Mouse (Mus musculus) forebrain, postnatal 0 days (tissue): ENCODE data around the gene Tdgf1. TPM values are rescaled to one million over a fixed set of nuclear protein-coding genes. Genes with fewer than 3 reads are reported as not detected.
A peak's percentile ranks its signal among the peaks of the same experiment; 100 is the strongest.

ENCODE experiments used
- ATAC-seq: fragments of 200-750 bp; cut with Nextera tagmentation; 2 replicates; pipeline ENCODE4 v1.8.0; 2017; ENCODE audit warnings: mild to moderate bottlenecking, moderate library complexity
- DNase-seq: peaks from one replicate; pipeline ENCODE4 v3.0.0-alpha.2; 2015
- H3K27ac ChIP-seq: fragments of 300-500 bp; sonication (generic); 2 replicates; pipeline ENCODE4 v1.5.1; 2014; ENCODE audit warnings: low read depth, mild to moderate bottlenecking, antibody characterized with exemption, low read length, moderate library complexity, mixed read lengths
- H3K27me3 ChIP-seq: fragments of 300-500 bp; sonication (generic); 2 replicates; pipeline ENCODE4 v1.6.1; 2014; ENCODE audit warnings: mild to moderate bottlenecking, low read length, mixed read lengths; ENCODE audit not compliant: insufficient read depth
- H3K36me3 ChIP-seq: fragments of 300-500 bp; sonication (generic); 2 replicates; pipeline ENCODE4 v1.6.1; 2014; ENCODE audit warnings: mild to moderate bottlenecking, moderate library complexity; ENCODE audit not compliant: insufficient read depth
- H3K4me1 ChIP-seq: fragments of 300-500 bp; sonication (generic); 2 replicates; pipeline ENCODE4 v1.6.1; 2014; ENCODE audit warnings: antibody characterized with exemption; ENCODE audit not compliant: insufficient read depth
- H3K4me2 ChIP-seq: fragments of 300-500 bp; sonication (generic); 2 replicates; pipeline ENCODE4 v1.6.1; 2014; ENCODE audit warnings: low read depth, mild to moderate bottlenecking, moderate library complexity
- H3K4me3 ChIP-seq: fragments of 300-500 bp; sonication (generic); 2 replicates; pipeline ENCODE4 v1.5.1; 2014; ENCODE audit warnings: low read depth, low read length, mixed read lengths
- H3K9ac ChIP-seq: fragments of 300-500 bp; sonication (generic); 2 replicates; pipeline ENCODE4 v1.6.1; 2014; ENCODE audit warnings: mild to moderate bottlenecking
- H3K9me3 ChIP-seq: fragments of 300-500 bp; sonication (generic); 2 replicates; pipeline ENCODE4 v1.6.1; 2016; ENCODE audit warnings: low read length
- CTCF ChIP-seq: sonication (generic); IDR thresholded peaks from 2 replicates; pipeline ENCODE4 v1.5.1; 2016; ENCODE audit warnings: antibody characterized with exemption, control low read depth, low read depth
- WGBS: fragments of 180-500 bp; shearing (Covaris S2); extraction: QIAGEN DNeasy Blood & Tissue Kit; methylation state at CpG from one replicate; pipeline ENCODE4 v1.1.7; 2014; 5-methylcytosine and 5-hydroxymethylcytosine counted together
- polyA plus RNA-seq: library from polyadenylated mRNA; unstranded; fragments of >200 nt; fragmentation: Nextera tagmentation; extraction: Ambion mirVana; gene quantifications from 2 replicates; pipeline ENCODE4 v1.2.1, GENCODE M21; 2015
- total RNA-seq: library from RNA; depleted of rRNA; stranded (reverse); fragments of >200 nt; gene quantifications from 2 replicates; pipeline ENCODE4 v1.2.3, GENCODE M21; 2014

The Tdgf1 gene
- total and polyA plus RNA-seq, 2 experiments from 2014 or later = 0.12 TPM; not detected in 1

DNA sequence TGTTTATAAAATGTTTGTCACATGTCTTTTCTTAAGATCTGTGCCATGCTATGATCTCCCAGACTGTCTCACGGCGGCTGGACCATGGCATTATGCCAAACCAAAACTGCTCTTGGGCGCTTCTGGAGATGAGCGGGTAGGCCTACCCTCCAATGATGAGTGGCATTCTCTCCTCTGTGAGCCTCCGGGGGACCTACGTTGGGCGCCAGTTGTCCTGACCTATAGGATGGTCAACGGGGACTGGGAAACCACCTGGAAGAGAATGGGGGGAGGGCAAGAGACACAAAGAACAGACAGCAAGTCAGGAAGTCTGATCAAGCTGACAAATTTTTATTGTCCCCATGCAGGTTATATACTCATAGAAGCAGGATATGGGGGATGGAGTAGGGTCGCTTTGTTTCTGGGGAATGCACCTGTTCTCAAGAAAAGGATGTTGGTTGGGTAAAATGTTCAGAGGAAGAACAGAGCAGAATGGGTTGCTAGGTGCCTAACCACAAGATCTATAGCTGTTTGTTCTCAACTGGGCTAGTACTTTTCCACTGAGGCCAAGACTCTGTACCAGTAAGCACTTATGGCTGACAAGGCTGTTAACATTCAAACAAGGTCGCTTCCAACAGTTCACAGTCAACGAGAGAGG lies 38.6 kb downstream of the Tdgf1 start:
- no peaks in the 10 kb centered on the region for H3K9me3 ChIP-seq
- ATAC-seq (no peak), DNase-seq (no peak)
- TF ChIP-seq CTCF = no peak
- WGBS = 93% methylated on average over 11 of the region's 11 CpGs
- no peak overlapping the region for H3K4me2 ChIP-seq
- no peaks in the 10 kb centered on the region for H3K27me3 ChIP-seq
- H3K4me1 ChIP-seq = no peaks in the 10 kb centered on the region
- H3K36me3 ChIP-seq = no peaks in the 10 kb centered on the region
- no peak overlapping the region for H3K27ac ChIP-seq
- no peak overlapping the region for H3K9ac ChIP-seq
- no peak overlapping the region for H3K4me3 ChIP-seq

DNA sequence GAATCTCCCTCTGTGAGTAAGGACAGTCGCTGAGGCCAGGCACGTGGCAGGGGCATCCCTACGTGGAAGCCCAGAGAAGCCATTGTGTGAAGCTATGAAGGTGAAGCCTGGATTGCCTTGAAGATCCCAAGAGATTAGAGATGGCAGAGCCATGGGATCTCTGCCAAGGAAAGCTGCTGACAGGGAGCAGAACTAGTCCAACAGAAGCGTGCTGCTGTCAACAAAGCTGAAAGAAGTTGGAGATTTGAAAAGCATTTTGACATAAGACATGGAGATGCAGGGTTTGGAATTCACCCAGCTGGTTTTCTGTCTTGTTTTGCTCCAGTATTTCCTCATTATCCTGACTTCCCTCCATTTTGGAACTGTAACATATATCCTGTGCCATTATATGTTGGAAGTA lies 43.7 kb downstream of the Tdgf1 start:
- TF ChIP-seq CTCF = no peak
- Histone ChIP-seq H3K36me3 (no peaks in the 10 kb centered on the region), H3K27ac (no peak overlapping the region), H3K27me3 (no peaks in the 10 kb centered on the region), H3K4me2 (no peak overlapping the region), H3K4me3 (no peak overlapping the region), H3K4me1 (no peaks in the 10 kb centered on the region), H3K9me3 (no peaks in the 10 kb centered on the region), H3K9ac (no peak overlapping the region)
- WGBS = 65% methylated on average over 4 of the region's 4 CpGs
- DNase-seq (peak; percentile 43), ATAC-seq (peak; percentile 34; the same call in 1 of the 2 replicates)

DNA sequence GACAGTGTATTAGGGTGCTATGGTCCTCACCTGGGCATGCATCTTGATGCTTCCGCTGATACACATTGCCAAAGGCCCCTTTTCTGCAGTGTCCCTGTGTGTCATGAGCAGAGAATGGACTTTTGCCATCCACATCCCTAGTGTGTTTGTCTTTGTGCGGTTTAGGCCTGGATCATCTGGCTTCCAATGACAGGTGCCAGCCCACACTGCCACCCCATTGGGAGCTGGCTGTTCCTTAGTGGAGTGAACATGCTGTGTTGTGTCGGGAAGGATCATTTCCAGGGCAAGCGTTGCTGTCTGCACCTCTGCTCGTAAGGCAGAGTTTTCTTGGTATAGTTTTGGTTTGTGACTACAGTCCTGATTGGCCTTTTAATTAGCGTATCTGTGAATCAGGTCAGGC lies 44.8 kb downstream of the Tdgf1 start:
- Histone ChIP-seq H3K27ac (no peak overlapping the region), H3K4me2 (no peak overlapping the region), H3K9me3 (no peaks in the 10 kb centered on the region), H3K4me1 (no peaks in the 10 kb centered on the region), H3K36me3 (no peaks in the 10 kb centered on the region), H3K27me3 (no peaks in the 10 kb centered on the region), H3K9ac (no peak overlapping the region), H3K4me3 (no peak overlapping the region)
- no peak for TF ChIP-seq CTCF
- 75% methylated on average over 6 of the region's 6 CpGs for WGBS
- ATAC-seq = no peak
- DNase-seq = no peak

DNA sequence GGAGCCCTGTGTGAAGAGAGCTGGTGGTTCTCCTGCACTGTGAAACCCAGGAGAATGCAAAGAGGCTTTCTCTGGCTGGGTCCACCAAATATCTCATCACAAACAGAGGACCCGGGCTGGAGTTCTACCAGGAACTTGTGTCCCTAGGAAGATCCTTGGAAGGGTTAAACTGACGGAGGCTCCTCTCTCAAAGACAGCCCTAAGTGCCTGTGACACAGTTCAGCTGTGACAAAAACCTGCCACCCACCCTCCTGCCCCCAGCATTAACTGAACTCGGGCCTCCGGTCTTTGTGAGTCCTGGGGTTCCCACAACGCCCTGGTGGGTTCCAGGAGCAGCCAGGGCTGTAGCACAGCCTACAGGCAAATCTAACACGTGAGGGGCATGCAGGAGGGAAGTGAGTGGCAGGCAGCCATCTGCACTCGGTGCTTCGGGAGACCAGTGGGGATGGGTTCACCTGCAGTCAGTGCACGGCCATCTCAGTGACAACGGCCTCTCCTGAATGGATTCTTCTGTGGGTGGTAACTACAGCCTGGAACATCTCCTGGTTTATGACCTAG lies 46.4 kb downstream of the Tdgf1 start:
- no peaks in the 10 kb centered on the region for H3K9me3 ChIP-seq
- no peak for TF ChIP-seq CTCF
- H3K36me3 ChIP-seq = no peaks in the 10 kb centered on the region
- H3K4me2 ChIP-seq = no peak overlapping the region
- H3K9ac ChIP-seq = no peak overlapping the region
- ATAC-seq (no peak), DNase-seq (no peak)
- WGBS = 56% methylated on average over 10 of the region's 10 CpGs
- H3K4me1 ChIP-seq = no peaks in the 10 kb centered on the region
- H3K27me3 ChIP-seq = no peaks in the 10 kb centered on the region
- no peak overlapping the region for H3K4me3 ChIP-seq
- no peak overlapping the region for H3K27ac ChIP-seq

DNA sequence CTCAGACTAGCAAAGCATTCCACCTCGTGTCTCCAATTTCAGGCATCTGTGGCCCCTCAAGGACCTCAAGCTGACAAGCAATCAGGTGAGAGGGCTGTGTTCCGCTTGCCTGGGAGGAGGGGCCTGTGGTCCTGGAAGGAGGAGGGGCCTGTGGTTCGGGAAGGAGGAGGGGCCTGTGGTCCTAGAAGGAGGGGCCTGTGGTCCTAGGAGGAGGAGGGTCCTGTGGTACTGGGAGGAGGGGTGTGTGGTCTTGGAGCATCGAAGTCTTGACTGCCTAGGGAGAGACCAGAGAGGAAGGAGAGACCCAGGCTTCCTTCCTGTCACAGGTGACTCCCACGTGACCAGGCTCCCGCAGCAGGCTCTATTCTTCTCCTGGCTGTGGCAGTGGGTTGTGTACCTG lies 49.4 kb downstream of the Tdgf1 start:
- 0 out of 2 replicates have a peak overlapping the region, but pooled peaks have one; percentile 19 for H3K4me2 ChIP-seq

DNA sequence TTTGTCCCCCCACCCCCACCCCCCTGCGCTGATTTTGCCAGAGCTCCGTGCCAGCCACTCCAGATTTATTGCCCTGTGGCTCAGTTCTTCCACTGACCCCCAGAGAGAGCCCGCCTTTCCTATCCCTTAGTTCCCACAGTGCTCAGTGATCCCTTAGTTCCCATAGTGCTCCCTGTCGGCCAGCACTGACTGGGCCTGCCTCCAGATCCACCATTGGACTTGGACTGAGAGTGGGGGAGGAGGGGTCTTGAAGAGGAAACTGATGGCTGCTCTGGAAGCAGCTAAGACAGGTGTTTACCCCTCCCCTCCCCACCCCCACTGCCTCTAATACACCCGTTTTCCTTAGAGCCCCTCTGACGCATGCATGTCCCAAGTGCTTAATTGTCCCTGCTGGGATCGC lies 50.0 kb downstream of the Tdgf1 start:
- DNase-seq = no peak
- no peaks in the 10 kb centered on the region for H3K27me3 ChIP-seq
- no peak overlapping the region for H3K4me3 ChIP-seq
- 0 out of 2 replicates have a peak overlapping the region, but pooled peaks have one; percentile 19 for H3K4me2 ChIP-seq
- no peaks in the 10 kb centered on the region for H3K4me1 ChIP-seq
- H3K36me3 ChIP-seq = no peaks in the 10 kb centered on the region
- 15% methylated on average over 7 of the region's 7 CpGs for WGBS
- H3K9me3 ChIP-seq = no peaks in the 10 kb centered on the region
- peak; percentile 23; the same call in 1 of the 2 replicates for ATAC-seq
- H3K9ac ChIP-seq = no peak overlapping the region
- no peak overlapping the region for H3K27ac ChIP-seq
- no peak for TF ChIP-seq CTCF

More for the DNA sequence above, 49.4 kb downstream of the Tdgf1 start:
- no peak overlapping the region for H3K4me3 ChIP-seq
- H3K36me3 ChIP-seq = no peaks in the 10 kb centered on the region
- 12% methylated on average over 5 of the region's 6 CpGs for WGBS
- TF ChIP-seq CTCF = no peak
- no peaks in the 10 kb centered on the region for H3K27me3 ChIP-seq
- H3K9ac ChIP-seq = no peak overlapping the region
- no peak overlapping the region for H3K27ac ChIP-seq
- no peak for DNase-seq
- H3K4me1 ChIP-seq = no peaks in the 10 kb centered on the region
- ATAC-seq = peak; percentile 38; the same call in 1 of the 2 replicates
- H3K9me3 ChIP-seq = no peaks in the 10 kb centered on the region

DNA sequence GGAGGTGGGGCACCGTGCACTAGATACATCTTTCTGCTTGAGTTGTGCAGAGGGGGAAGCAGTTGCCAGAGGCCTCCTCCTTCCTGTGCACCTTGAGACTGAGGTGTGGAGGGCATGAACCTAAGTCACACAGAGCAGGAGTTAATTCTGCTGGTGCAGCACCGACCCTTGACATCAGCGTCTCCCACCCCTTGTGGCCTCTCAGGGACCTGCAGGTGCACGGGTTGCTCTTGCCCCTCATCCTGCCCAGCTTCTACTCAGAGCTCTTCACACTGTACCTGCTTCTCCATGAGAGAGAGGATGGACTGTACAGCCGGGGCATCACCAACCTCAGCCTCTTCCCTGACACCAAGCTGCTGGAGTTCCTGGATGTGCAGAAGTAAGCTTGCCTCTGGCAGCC lies 50.5 kb downstream of the Tdgf1 start:
- H3K9ac ChIP-seq = no peak overlapping the region
- no peaks in the 10 kb centered on the region for H3K27me3 ChIP-seq
- ATAC-seq = no peak
- no peaks in the 10 kb centered on the region for H3K4me1 ChIP-seq
- no peak overlapping the region for H3K4me2 ChIP-seq
- no peak for DNase-seq
- no peaks in the 10 kb centered on the region for H3K36me3 ChIP-seq
- 52% methylated on average over 5 of the region's 5 CpGs for WGBS
- no peaks in the 10 kb centered on the region for H3K9me3 ChIP-seq
- H3K4me3 ChIP-seq = no peak overlapping the region
- TF ChIP-seq CTCF = no peak
- H3K27ac ChIP-seq = no peak overlapping the region
